Mouse (Mus musculus): Measurements from ENCODE around the gene Dmpk. TPM values are rescaled to one million over a fixed set of nuclear protein-coding genes. Genes with fewer than 3 reads are reported as not detected.

Gene Dmpk
- polyA plus RNA-seq, 1 experiment from 2014 or later: 73.9 TPM

- no peak for ATAC-seq (ENCODE audit: insufficient read depth, low FRiP score, low read depth)
- H3K27ac ChIP-seq: peak overlapping the region; percentile 98; the same call in 1 of the 2 replicates
Observed at GRCm38 (mm10) chr7:19091913-19092312, 8.3 kb downstream of the Dmpk start.

GRCm38 (mm10) chr7:19092381-19093173, 8.9 kb downstream of the Dmpk start:
- no peak overlapping the region for H3K9ac ChIP-seq
- peak; percentile 18; the same call in 1 of the 2 replicates for ATAC-seq (ENCODE audit: insufficient read depth, low FRiP score, low read depth)
- peaks cover 2% of the 10 kb centered on the region; the same call in 1 of the 2 replicates for H3K36me3 ChIP-seq
- 6% methylated on average over 38 of the region's 38 CpGs for WGBS
- peak overlapping the region; percentile 73 for H3K4me3 ChIP-seq (replicated peaks)
- peak overlapping the region; percentile 98 for H3K27ac ChIP-seq
- H3K9me3 ChIP-seq: no peaks in the 10 kb centered on the region
- H3K4me1 ChIP-seq: peaks cover 34% of the 10 kb centered on the region
- H3K4me2 ChIP-seq: peak overlapping the region; percentile 85
- no peaks in the 10 kb centered on the region for H3K27me3 ChIP-seq (replicated peaks)

More at GRCm38 (mm10) chr7:19091913-19092312, 8.3 kb downstream of the Dmpk start:
- no peaks in the 10 kb centered on the region for H3K9me3 ChIP-seq
- H3K4me3 ChIP-seq (replicated peaks): no peak overlapping the region
- peak overlapping the region; percentile 85; the same call in 1 of the 2 replicates for H3K4me2 ChIP-seq
- H3K9ac ChIP-seq: no peak overlapping the region
- H3K36me3 ChIP-seq: peaks cover 2% of the 10 kb centered on the region; the same call in 1 of the 2 replicates
- WGBS: 57% methylated on average over 12 of the region's 17 CpGs
- no peaks in the 10 kb centered on the region for H3K27me3 ChIP-seq (replicated peaks)
- peaks cover 27% of the 10 kb centered on the region for H3K4me1 ChIP-seq

GRCm38 (mm10) chr7:19093174-19093521, 9.5 kb downstream of the Dmpk start:
- Histone ChIP-seq H3K27ac (peak overlapping the region; percentile 98), H3K4me2 (peak overlapping the region; percentile 85), H3K4me3 (replicated peaks) (peak overlapping the region; percentile 73), H3K9me3 (no peaks in the 10 kb centered on the region), H3K4me1 (peaks cover 35% of the 10 kb centered on the region), H3K27me3 (replicated peaks) (no peaks in the 10 kb centered on the region), H3K9ac (peak overlapping the region; percentile 33), H3K36me3 (no peaks in the 10 kb centered on the region)
- ATAC-seq (ENCODE audit: insufficient read depth, low FRiP score, low read depth): peak; percentile 30; the same call in 1 of the 2 replicates
- under 1% methylated on average over 10 of the region's 15 CpGs for WGBS

- Histone ChIP-seq H3K27me3 (replicated peaks) (no peaks in the 10 kb centered on the region), H3K4me2 (peak overlapping the region; percentile 85), H3K9ac (peak overlapping the region; percentile 81), H3K4me1 (peaks cover 35% of the 10 kb centered on the region), H3K36me3 (no peaks in the 10 kb centered on the region), H3K4me3 (replicated peaks) (peak overlapping the region; percentile 73), H3K9me3 (no peaks in the 10 kb centered on the region), H3K27ac (peak overlapping the region; percentile 98)
- under 1% methylated on average over 45 of the region's 45 CpGs for WGBS
- ATAC-seq (ENCODE audit: insufficient read depth, low FRiP score, low read depth): peak; percentile 81
Observed at GRCm38 (mm10) chr7:19093537-19094385, 10.1 kb downstream of the Dmpk start.

GRCm38 (mm10) chr7:19094471-19094825, 10.8 kb downstream of the Dmpk start, which contains the start of gene Six5:
TSS of gene Six5 (plus strand) at chr7:19094594.
- Histone ChIP-seq H3K4me3 (replicated peaks) (peak within 1 kb of the TSS; percentile 73), H3K9ac (peak within 1 kb of the TSS; percentile 81), H3K27ac (peak within 1 kb of the TSS; percentile 98), H3K36me3 (no peaks in the 10 kb centered on the region), H3K9me3 (no peaks in the 10 kb centered on the region), H3K4me2 (peak within 1 kb of the TSS; percentile 85), H3K4me1 (peaks cover 35% of the 10 kb centered on the region), H3K27me3 (replicated peaks) (no peaks in the 10 kb centered on the region)
- no peak for ATAC-seq (ENCODE audit: insufficient read depth, low FRiP score, low read depth)
- WGBS: 2% methylated on average over 10 of the region's 36 CpGs

- peaks cover 35% of the 10 kb centered on the region for H3K4me1 ChIP-seq
- peak overlapping the region; percentile 81 for H3K9ac ChIP-seq
- no peaks in the 10 kb centered on the region for H3K36me3 ChIP-seq
- peak overlapping the region; percentile 73 for H3K4me3 ChIP-seq (replicated peaks)
- no peaks in the 10 kb centered on the region for H3K27me3 ChIP-seq (replicated peaks)
- WGBS: under 1% methylated on average over 77 of the region's 87 CpGs
- H3K27ac ChIP-seq: peak overlapping the region; percentile 98
- H3K9me3 ChIP-seq: no peaks in the 10 kb centered on the region
- ATAC-seq (ENCODE audit: insufficient read depth, low FRiP score, low read depth): no peak
- H3K4me2 ChIP-seq: peak overlapping the region; percentile 85
Observed at GRCm38 (mm10) chr7:19094826-19095750, 11.4 kb downstream of the Dmpk start.

- peak; percentile 3; the same call in 1 of the 2 replicates for ATAC-seq (ENCODE audit: insufficient read depth, low FRiP score, low read depth)
- Histone ChIP-seq H3K4me3 (replicated peaks) (peak overlapping the region; percentile 73), H3K4me1 (peaks cover 35% of the 10 kb centered on the region), H3K4me2 (peak overlapping the region; percentile 85), H3K27ac (peak overlapping the region; percentile 98), H3K36me3 (no peaks in the 10 kb centered on the region), H3K9ac (peak overlapping the region; percentile 81; the same call in 1 of the 2 replicates), H3K9me3 (no peaks in the 10 kb centered on the region), H3K27me3 (replicated peaks) (no peaks in the 10 kb centered on the region)
- WGBS: 0% methylated on average over 19 of the region's 19 CpGs
Observed at GRCm38 (mm10) chr7:19095751-19096110, 12.1 kb downstream of the Dmpk start.

GRCm38 (mm10) chr7:19096421-19096976, 12.8 kb downstream of the Dmpk start:
- Histone ChIP-seq H3K36me3 (no peaks in the 10 kb centered on the region), H3K9ac (peak overlapping the region; percentile 42; the same call in 1 of the 2 replicates), H3K4me2 (peak overlapping the region; percentile 85), H3K27ac (peak overlapping the region; percentile 98; the same call in 1 of the 2 replicates), H3K4me1 (peaks cover 35% of the 10 kb centered on the region), H3K4me3 (replicated peaks) (peak overlapping the region; percentile 73), H3K9me3 (no peaks in the 10 kb centered on the region), H3K27me3 (replicated peaks) (no peaks in the 10 kb centered on the region)
- ATAC-seq (ENCODE audit: insufficient read depth, low FRiP score, low read depth): no peak
- 52% methylated on average over 5 of the region's 5 CpGs for WGBS

- H3K4me1 ChIP-seq: peaks cover 30% of the 10 kb centered on the region
- no peak for ATAC-seq (ENCODE audit: insufficient read depth, low FRiP score, low read depth)
- H3K4me2 ChIP-seq: 0 out of 2 replicates have a peak overlapping the region, but pooled peaks have one; percentile 85
- no peaks in the 10 kb centered on the region for H3K36me3 ChIP-seq
- H3K4me3 ChIP-seq (replicated peaks): no peak overlapping the region
- H3K27me3 ChIP-seq (replicated peaks): no peaks in the 10 kb centered on the region
- H3K27ac ChIP-seq: no peak overlapping the region
- 33% methylated on average over 2 of the region's 2 CpGs for WGBS
- H3K9me3 ChIP-seq: no peaks in the 10 kb centered on the region
- no peak overlapping the region for H3K9ac ChIP-seq
Observed at GRCm38 (mm10) chr7:19097217-19097616, 13.6 kb downstream of the Dmpk start.

- H3K9ac ChIP-seq: no peak overlapping the region
- H3K4me1 ChIP-seq: peaks cover 24% of the 10 kb centered on the region
- no peak overlapping the region for H3K4me2 ChIP-seq
- H3K4me3 ChIP-seq (replicated peaks): no peak overlapping the region
- ATAC-seq (ENCODE audit: insufficient read depth, low FRiP score, low read depth): no peak
- H3K27ac ChIP-seq: no peak overlapping the region
- no peaks in the 10 kb centered on the region for H3K9me3 ChIP-seq
- no peaks in the 10 kb centered on the region for H3K36me3 ChIP-seq
- H3K27me3 ChIP-seq (replicated peaks): no peaks in the 10 kb centered on the region
Observed at GRCm38 (mm10) chr7:19097863-19098262, 14.2 kb downstream of the Dmpk start.

- H3K27ac ChIP-seq: no peak overlapping the region
- H3K9me3 ChIP-seq: no peaks in the 10 kb centered on the region
- H3K4me1 ChIP-seq: peaks cover 18% of the 10 kb centered on the region
- ATAC-seq (ENCODE audit: insufficient read depth, low FRiP score, low read depth): no peak
- no peak overlapping the region for H3K4me2 ChIP-seq
- H3K4me3 ChIP-seq (replicated peaks): no peak overlapping the region
- H3K36me3 ChIP-seq: no peaks in the 10 kb centered on the region
- no peaks in the 10 kb centered on the region for H3K27me3 ChIP-seq (replicated peaks)
- 73% methylated on average over 7 of the region's 7 CpGs for WGBS
- H3K9ac ChIP-seq: no peak overlapping the region
Observed at GRCm38 (mm10) chr7:19098811-19099210, 15.2 kb downstream of the Dmpk start.

Measured in stomach, embryonic 15.5 days (tissue).